Comparison of ENCODE assay signal across 15 mouse cellular contexts in genomic region chr11:45535501-45536025, GRCm38 (mm10).
DNase-seq lines count a peak whose midpoint lies in the region; ATAC-seq and TF ChIP-seq lines count a peak whose summit lies in the region.
"Had no signal": no experiment of that assay in that cellular context is flagged by ENCODE, and none has a peak within 500 bp of the region (broad histone marks: within the 10 kb centered on the region; RNA-seq: fewer than 3 reads in every experiment).

No protein-coding gene starts in this region.

- peaks cover 8% of the 10 kb centered on the region; the same call in 1 of the 2 replicates for H3K4me1 ChIP-seq in heart, embryonic 12.5 days (replicated peaks)
- peaks cover 28% of the 10 kb centered on the region for H3K4me1 ChIP-seq in embryonic facial prominence, embryonic 15.5 days
- H3K4me1 ChIP-seq in limb, embryonic 14.5 days (ENCODE audit: control insufficient read depth, insufficient read depth, low read length), result peaks cover 15% of the 10 kb centered on the region

- peak; percentile 6 to 22 for DNase-seq in heart, adult 9 months (ENCODE audit: low spot score in 2 of 2)
- DNase-seq in ovary, postnatal 10 days (ENCODE audit: low spot score), result peak; percentile 3
- no peak for DNase-seq in ovary, postnatal 36 days (ENCODE audit: low spot score)
- DNase-seq in limb, embryonic 14.5 days (ENCODE audit: low spot score), result peak; percentile 27
- DNase-seq in thymus, postnatal 25 days, result no peak
- DNase-seq in lung, postnatal 36 days, result no peak
- DNase-seq: cerebellum, adult 11-12 months; midbrain, embryonic 14.5 days; thymus, postnatal 14 days had no signal

- no peak for TF ChIP-seq POLR2A in limb, embryonic 14.5 days (IDR thresholded peaks at IDR 0.05; ENCODE audit: borderline replicate concordance, extremely low read depth, insufficient read depth, insufficient read length)

- H3K9me3 ChIP-seq in heart, embryonic 12.5 days (replicated peaks), result no peaks in the 10 kb centered on the region
- H3K9me3 ChIP-seq in embryonic facial prominence, embryonic 15.5 days (replicated peaks), result no peaks in the 10 kb centered on the region
- H3K9me3 ChIP-seq in limb, embryonic 14.5 days (ENCODE audit: control insufficient read depth, low read length), result no peaks in the 10 kb centered on the region
- H3K9me3 ChIP-seq: forebrain, embryonic 10.5 days; neural tube, embryonic 13.5 days had no signal

- H3K4me3 ChIP-seq in heart, embryonic 12.5 days, result no peak overlapping the region
- H3K4me3 ChIP-seq in embryonic facial prominence, embryonic 15.5 days (replicated peaks), result no peak overlapping the region
- H3K4me3 ChIP-seq in limb, embryonic 14.5 days (replicated peaks; ENCODE audit: low read length), result no peak overlapping the region
- H3K4me3 ChIP-seq: forebrain, embryonic 10.5 days; neural tube, embryonic 13.5 days had no signal

- H3K4me2 ChIP-seq in heart, embryonic 12.5 days, result no peak overlapping the region
- no peak overlapping the region for H3K4me2 ChIP-seq in embryonic facial prominence, embryonic 15.5 days (replicated peaks)
- H3K4me2 ChIP-seq in limb, embryonic 14.5 days (replicated peaks; ENCODE audit: low read depth, low read length, severe bottlenecking), result no peak overlapping the region
- H3K4me2 ChIP-seq: liver, embryonic 11.5 days; neural tube, embryonic 13.5 days had no signal

- H3K9ac ChIP-seq in heart, embryonic 12.5 days, result no peak overlapping the region
- H3K9ac ChIP-seq in embryonic facial prominence, embryonic 15.5 days, result no peak overlapping the region
- H3K9ac ChIP-seq in limb, embryonic 14.5 days (ENCODE audit: low read depth, low read length, severe bottlenecking), result no peak overlapping the region
- H3K9ac ChIP-seq: neural tube, embryonic 13.5 days had no signal

- ATAC-seq in heart, embryonic 12.5 days (ENCODE audit: insufficient number of reproducible peaks, low FRiP score), result no peak
- ATAC-seq in embryonic facial prominence, embryonic 15.5 days (ENCODE audit: insufficient number of reproducible peaks, low FRiP score, low TSS enrichment, low read depth), result no peak
- ATAC-seq in limb, embryonic 14.5 days (ENCODE audit: low FRiP score, low read depth), result no peak
- ATAC-seq: lung, postnatal 0 days had no signal

- no peak overlapping the region for H3K27ac ChIP-seq in heart, embryonic 12.5 days (ENCODE audit: poor library complexity, severe bottlenecking)
- peak overlapping the region; percentile 52 for H3K27ac ChIP-seq in embryonic facial prominence, embryonic 15.5 days (replicated peaks)
- H3K27ac ChIP-seq in limb, embryonic 14.5 days (replicated peaks; ENCODE audit: low read depth, low read length), result no peak overlapping the region
- H3K27ac ChIP-seq: forebrain, embryonic 10.5 days; neural tube, embryonic 13.5 days had no signal

- 53% methylated on average over 8 of the region's 8 CpGs for WGBS in heart, embryonic 12.5 days
- 27% methylated on average over 8 of the region's 8 CpGs for WGBS in embryonic facial prominence, embryonic 15.5 days
- 27% methylated on average over 8 of the region's 8 CpGs for WGBS in limb, embryonic 14.5 days

- no peaks in the 10 kb centered on the region for H3K27me3 ChIP-seq in heart, embryonic 12.5 days (replicated peaks)
- no peaks in the 10 kb centered on the region for H3K27me3 ChIP-seq in embryonic facial prominence, embryonic 15.5 days
- no peaks in the 10 kb centered on the region for H3K27me3 ChIP-seq in limb, embryonic 14.5 days (ENCODE audit: control insufficient read depth, insufficient read depth, low read length)
- H3K27me3 ChIP-seq: neural tube, embryonic 13.5 days had no signal

- H3K36me3 ChIP-seq in heart, embryonic 12.5 days, result no peaks in the 10 kb centered on the region
- no peaks in the 10 kb centered on the region for H3K36me3 ChIP-seq in embryonic facial prominence, embryonic 15.5 days
- H3K36me3 ChIP-seq in limb, embryonic 14.5 days (ENCODE audit: control insufficient read depth, insufficient read depth, low read length), result no peaks in the 10 kb centered on the region
- H3K36me3 ChIP-seq: forebrain, embryonic 10.5 days; neural tube, embryonic 13.5 days had no signal

Comparison
In these comparisons a context has a peak if more than half of its experiments do, and no peak if none do; other contexts are left out.
1. DNase-seq: peak in heart, adult 9 months (2 of 2), ovary, postnatal 10 days (single experiment) and limb, embryonic 14.5 days (single experiment); none in ovary, postnatal 36 days (single experiment), thymus, postnatal 25 days (single experiment) and lung, postnatal 36 days (single experiment).